Mouse (Mus musculus) urinary bladder, adult 18-20 months (tissue): ENCODE measurements around the gene Agtr2.
"Not testable (repeated sequence)": the region's sequence is repeated elsewhere in the genome, so short reads cannot be mapped to it uniquely, and the experiment has no call there.

ENCODE experiments used
- DNase-seq, 2 experiments: peaks; one replicate each; pipeline ENCODE4 v3.0.0; 2022; ENCODE audit warnings: low spot score in 2 of 2, mixed read lengths in 2 of 2

Agtr2 gene

GRCm38 (mm10) chrX:21484414-21484813 is at the start of gene Agtr2:
Gene Agtr2 (plus strand): TSS chrX:21484544.
- DNase-seq: no peak

- no peak for DNase-seq
Observed at GRCm38 (mm10) chrX:21452519-21452918, 31.8 kb upstream of the Agtr2 start.

GRCm38 (mm10) chrX:21488111-21488510 is 3.8 kb downstream of the Agtr2 start:
- DNase-seq: no peak

DNA sequence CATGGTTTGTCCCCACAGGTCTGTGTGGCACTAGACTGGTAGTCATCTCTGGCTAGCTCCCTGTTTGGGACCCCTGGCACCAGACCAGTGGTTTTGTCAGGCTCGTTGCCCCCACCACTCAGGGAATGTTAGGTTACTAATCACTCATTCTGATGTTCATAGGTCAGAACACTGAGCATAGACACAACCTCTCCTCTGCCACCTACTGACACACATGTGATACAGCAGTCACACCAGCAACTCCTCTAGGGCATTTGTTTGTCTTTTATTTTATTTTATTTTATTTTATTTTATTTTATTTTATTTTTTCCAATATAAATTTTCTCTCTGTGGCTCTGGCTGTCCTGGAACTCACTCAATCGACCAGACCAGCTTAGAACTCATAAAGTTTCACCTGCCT is 15.9 kb downstream of the Agtr2 start:
- no peak for DNase-seq

- DNase-seq: not testable (repeated sequence)
Observed at GRCm38 (mm10) chrX:21507333-21507732, 23.0 kb downstream of the Agtr2 start.

DNA sequence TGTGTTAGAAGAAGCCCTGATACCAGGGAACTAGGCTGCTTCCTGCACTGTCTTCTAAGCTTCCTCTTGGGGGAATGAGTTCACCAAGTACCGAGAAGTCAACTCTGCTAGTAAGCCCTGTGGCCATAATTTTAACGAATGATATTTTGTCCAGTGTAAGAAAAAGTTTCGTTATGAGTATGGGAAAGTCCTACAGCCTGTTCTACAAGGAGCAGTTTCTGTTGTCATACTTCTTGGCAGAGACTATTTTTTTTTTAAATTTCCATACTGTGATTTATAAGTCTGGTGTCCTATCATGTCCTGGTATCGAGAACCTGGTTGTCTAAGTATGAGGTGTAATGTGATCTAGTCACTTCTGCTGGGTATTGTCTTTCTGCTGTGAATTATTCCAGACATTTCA is 38.2 kb downstream of the Agtr2 start:
- DNase-seq: no peak
